Mouse (Mus musculus) right cerebral cortex, postnatal 4 days (tissue): ENCODE results near the gene Mctp1.
"Not testable (repeated sequence)": the region's sequence is repeated elsewhere in the genome, so short reads cannot be mapped to it uniquely, and the experiment has no call there.

Experiments used
- DNase-seq: peaks from one replicate; pipeline ENCODE4 v3.0.0-alpha.2; 2022

Mctp1 gene

GRCm38 (mm10) chr13:76383972-76384663, at the start of gene Mctp1:
Gene Mctp1, plus strand, starts transcription at chr13:76384535.
- DNase-seq = peak; percentile 51

- not testable (repeated sequence) for DNase-seq
These were observed 38.4 kb upstream of the Mctp1 start for GRCm38 (mm10) chr13:76345941-76346340.

- no peak for DNase-seq
These were observed 25.6 kb upstream of the Mctp1 start for GRCm38 (mm10) chr13:76358720-76359119.

- peak; percentile 74 for DNase-seq
These were observed 515 bp downstream of the Mctp1 start for GRCm38 (mm10) chr13:76384664-76385435.

GRCm38 (mm10) chr13:76388615-76389014, 4.3 kb downstream of the Mctp1 start:
- DNase-seq = no peak

- no peak for DNase-seq
These were observed 7.6 kb downstream of the Mctp1 start for GRCm38 (mm10) chr13:76391920-76392319.

GRCm38 (mm10) chr13:76393106-76393505, 8.8 kb downstream of the Mctp1 start:
- DNase-seq = no peak

GRCm38 (mm10) chr13:76395906-76396305, 11.6 kb downstream of the Mctp1 start:
- DNase-seq = no peak

- no peak for DNase-seq
These were observed 25.0 kb downstream of the Mctp1 start for GRCm38 (mm10) chr13:76409296-76409695.

GRCm38 (mm10) chr13:76410665-76411064, 26.3 kb downstream of the Mctp1 start:
- DNase-seq = no peak

- DNase-seq = no peak
These were observed 31.0 kb downstream of the Mctp1 start for GRCm38 (mm10) chr13:76415346-76415745.

- DNase-seq = no peak
These were observed 35.8 kb downstream of the Mctp1 start for GRCm38 (mm10) chr13:76420111-76420510.

GRCm38 (mm10) chr13:76421075-76421474, 36.7 kb downstream of the Mctp1 start:
- DNase-seq = no peak

GRCm38 (mm10) chr13:76422124-76422523, 37.8 kb downstream of the Mctp1 start:
- DNase-seq = no peak

- no peak for DNase-seq
These were observed 45.1 kb downstream of the Mctp1 start for GRCm38 (mm10) chr13:76429456-76429855.

GRCm38 (mm10) chr13:76429927-76430326, 45.6 kb downstream of the Mctp1 start:
- no peak for DNase-seq

GRCm38 (mm10) chr13:76431946-76432345, 47.6 kb downstream of the Mctp1 start:
- DNase-seq = no peak

- DNase-seq = no peak
These were observed 49.1 kb downstream of the Mctp1 start for GRCm38 (mm10) chr13:76433438-76433837.

- no peak for DNase-seq
These were observed 52.1 kb downstream of the Mctp1 start for GRCm38 (mm10) chr13:76436426-76436825.

GRCm38 (mm10) chr13:76438765-76439164, 54.4 kb downstream of the Mctp1 start:
- DNase-seq = no peak

- no peak for DNase-seq
These were observed 61.7 kb downstream of the Mctp1 start for GRCm38 (mm10) chr13:76446059-76446458.

GRCm38 (mm10) chr13:76447528-76447927, 63.2 kb downstream of the Mctp1 start:
- no peak for DNase-seq

GRCm38 (mm10) chr13:76451526-76451925, 67.2 kb downstream of the Mctp1 start:
- DNase-seq = not testable (repeated sequence)

GRCm38 (mm10) chr13:76481601-76482000, 97.3 kb downstream of the Mctp1 start:
- DNase-seq = no peak
